Mouse (Mus musculus) neural tube, embryonic 14.5 days (tissue): Measurements from ENCODE around the gene Ccni. TPM values are rescaled to one million over a fixed set of nuclear protein-coding genes. Genes with fewer than 3 reads are reported as not detected.

Experiments used
- ATAC-seq: fragments of 200-750 bp; cut with Nextera tagmentation; 2 replicates; pipeline ENCODE4 v1.8.0; 2017; ENCODE audit warnings: low read depth, mild to moderate bottlenecking, moderate TSS enrichment, moderate library complexity
- H3K27ac ChIP-seq: fragments of 300-500 bp; sonication (generic); 2 replicates; pipeline ENCODE4 v1.5.1; 2014; ENCODE audit warnings: low read depth, mild to moderate bottlenecking, control low read depth, low read length, moderate library complexity, mixed read lengths
- H3K27me3 ChIP-seq: fragments of 300-500 bp; sonication (generic); 2 replicates; pipeline ENCODE4 v1.6.1; 2014; ENCODE audit warnings: low read length; ENCODE audit not compliant: control insufficient read depth, insufficient read depth
- H3K36me3 ChIP-seq: fragments of 300-500 bp; sonication (generic); 2 replicates; pipeline ENCODE4 v1.6.1; 2014; ENCODE audit warnings: low read length, mixed read lengths; ENCODE audit not compliant: control insufficient read depth, insufficient read depth
- H3K4me1 ChIP-seq: fragments of 300-500 bp; sonication (generic); 2 replicates; pipeline ENCODE4 v1.6.1; 2014; ENCODE audit warnings: low read length; ENCODE audit not compliant: control insufficient read depth, insufficient read depth
- H3K4me2 ChIP-seq: fragments of 300-500 bp; sonication (generic); 2 replicates; pipeline ENCODE4 v1.6.1; 2014; ENCODE audit warnings: mild to moderate bottlenecking, low read depth, low read length, control low read depth
- H3K4me3 ChIP-seq: fragments of 300-500 bp; sonication (generic); 2 replicates; pipeline ENCODE4 v1.5.1; 2014; ENCODE audit warnings: low read depth, low read length, control low read depth, mixed read lengths
- H3K9ac ChIP-seq: fragments of 300-500 bp; sonication (generic); replicated peaks from 2 replicates; pipeline ENCODE4 v1.6.1; 2014; ENCODE audit warnings: low read depth, mild to moderate bottlenecking, control low read depth, low read length, mixed read lengths
- H3K9me3 ChIP-seq: fragments of 300-500 bp; sonication (generic); 2 replicates; pipeline ENCODE4 v1.6.1; 2016; ENCODE audit warnings: low read length; ENCODE audit not compliant: control insufficient read depth
- WGBS: fragments of 180-500 bp; shearing (Covaris S2); extraction: QIAGEN DNeasy Blood & Tissue Kit; methylation state at CpG from one replicate; pipeline ENCODE4 v1.1.7; 2014; 5-methylcytosine and 5-hydroxymethylcytosine counted together
- polyA plus RNA-seq: library from polyadenylated mRNA; unstranded; fragments of >200 nt; fragmentation: Nextera tagmentation; extraction: Ambion mirVana; gene quantifications from 2 replicates; pipeline ENCODE4 v1.2.1, GENCODE M21; 2014

Ccni gene
- 145 and 174 TPM in 2 replicates for polyA plus RNA-seq

- Histone ChIP-seq H3K36me3 (peaks cover 4% of the 10 kb centered on the region; the same call in 1 of the 2 replicates), H3K9me3 (no peaks in the 10 kb centered on the region), H3K4me2 (peak within 1 kb of the TSS; percentile 89), H3K27ac (peak within 1 kb of the TSS; percentile 92), H3K4me3 (peak within 1 kb of the TSS; percentile 92), H3K9ac (peak within 1 kb of the TSS; percentile 91), H3K4me1 (peaks cover 15% of the 10 kb centered on the region), H3K27me3 (no peaks in the 10 kb centered on the region)
- ATAC-seq: peak; percentile 97
- WGBS: under 1% methylated on average over 79 of the region's 79 CpGs
These were observed at the start of gene Ccni, which contains the start of gene 2010109A12Rik for GRCm38 (mm10) chr5:93206109-93207005. Gene Ccni, minus strand, starts transcription at chr5:93206495. Gene 2010109A12Rik, plus strand, starts transcription at chr5:93206518.

GRCm38 (mm10) chr5:93255759-93256265, 49.5 kb upstream of the Ccni start:
- Histone ChIP-seq H3K4me3 (no peak overlapping the region), H3K27me3 (no peaks in the 10 kb centered on the region), H3K4me2 (no peak overlapping the region), H3K9me3 (no peaks in the 10 kb centered on the region), H3K27ac (no peak overlapping the region), H3K4me1 (no peaks in the 10 kb centered on the region), H3K9ac (no peak overlapping the region), H3K36me3 (no peaks in the 10 kb centered on the region)
- no peak for ATAC-seq
- whole genome bisulfite sequencing: 87% methylated on average over 5 of the region's 5 CpGs

GRCm38 (mm10) chr5:93251001-93251760, 44.9 kb upstream of the Ccni start:
- H3K9me3 ChIP-seq: no peaks in the 10 kb centered on the region
- ATAC-seq: no peak
- WGBS: 88% methylated on average over 12 of the region's 12 CpGs
- no peaks in the 10 kb centered on the region for H3K27me3 ChIP-seq
- no peak overlapping the region for H3K4me2 ChIP-seq
- no peak overlapping the region for H3K27ac ChIP-seq
- no peaks in the 10 kb centered on the region for H3K36me3 ChIP-seq
- H3K9ac ChIP-seq: no peak overlapping the region
- no peak overlapping the region for H3K4me3 ChIP-seq
- no peaks in the 10 kb centered on the region for H3K4me1 ChIP-seq

GRCm38 (mm10) chr5:93249940-93250578, 43.8 kb upstream of the Ccni start:
- Histone ChIP-seq H3K4me1 (no peaks in the 10 kb centered on the region), H3K9ac (no peak overlapping the region), H3K4me3 (no peak overlapping the region), H3K27ac (no peak overlapping the region), H3K4me2 (no peak overlapping the region), H3K9me3 (no peaks in the 10 kb centered on the region), H3K27me3 (no peaks in the 10 kb centered on the region), H3K36me3 (no peaks in the 10 kb centered on the region)
- no peak for ATAC-seq
- WGBS: 82% methylated on average over 6 of the region's 6 CpGs

- 47% methylated on average over 2 of the region's 2 CpGs for WGBS
- no peak for ATAC-seq
- H3K27me3 ChIP-seq: no peaks in the 10 kb centered on the region
- H3K36me3 ChIP-seq: no peaks in the 10 kb centered on the region
- no peaks in the 10 kb centered on the region for H3K4me1 ChIP-seq
- no peaks in the 10 kb centered on the region for H3K9me3 ChIP-seq
- H3K4me2 ChIP-seq: no peak overlapping the region
- H3K9ac ChIP-seq: no peak overlapping the region
- H3K4me3 ChIP-seq: no peak overlapping the region
- H3K27ac ChIP-seq: no peak overlapping the region
These were observed 39.0 kb upstream of the Ccni start for GRCm38 (mm10) chr5:93245280-93245679.

- H3K36me3 ChIP-seq: no peaks in the 10 kb centered on the region
- no peak overlapping the region for H3K9ac ChIP-seq
- H3K9me3 ChIP-seq: no peaks in the 10 kb centered on the region
- H3K4me3 ChIP-seq: no peak overlapping the region
- H3K27me3 ChIP-seq: no peaks in the 10 kb centered on the region
- H3K4me2 ChIP-seq: no peak overlapping the region
- WGBS: 86% methylated on average over 8 of the region's 8 CpGs
- no peak for ATAC-seq
- no peak overlapping the region for H3K27ac ChIP-seq
- no peaks in the 10 kb centered on the region for H3K4me1 ChIP-seq
These were observed 33.6 kb upstream of the Ccni start for GRCm38 (mm10) chr5:93239590-93240544.

- Histone ChIP-seq H3K27ac (no peak overlapping the region), H3K27me3 (no peaks in the 10 kb centered on the region), H3K36me3 (no peaks in the 10 kb centered on the region), H3K9me3 (no peaks in the 10 kb centered on the region), H3K4me1 (no peaks in the 10 kb centered on the region), H3K4me3 (no peak overlapping the region), H3K4me2 (no peak overlapping the region), H3K9ac (no peak overlapping the region)
- no peak for ATAC-seq
- 88% methylated on average over 4 of the region's 4 CpGs for WGBS
These were observed 30.2 kb upstream of the Ccni start for GRCm38 (mm10) chr5:93236541-93236940.

GRCm38 (mm10) chr5:93235888-93236287, 29.6 kb upstream of the Ccni start:
- ATAC-seq: no peak
- H3K9me3 ChIP-seq: no peaks in the 10 kb centered on the region
- H3K4me1 ChIP-seq: no peaks in the 10 kb centered on the region
- no peak overlapping the region for H3K27ac ChIP-seq
- no peak overlapping the region for H3K4me2 ChIP-seq
- no peak overlapping the region for H3K9ac ChIP-seq
- H3K27me3 ChIP-seq: no peaks in the 10 kb centered on the region
- WGBS: 73% methylated on average over 3 of the region's 3 CpGs
- no peaks in the 10 kb centered on the region for H3K36me3 ChIP-seq
- no peak overlapping the region for H3K4me3 ChIP-seq
